Mouse (Mus musculus): Measurements from ENCODE around the gene Mrpl3. TPM values are rescaled to one million over a fixed set of nuclear protein-coding genes. Genes with fewer than 3 reads are reported as not detected.

Gene Mrpl3
- total RNA-seq (2023) = 10 to 100 TPM; 23.2 to 27.3 TPM

GRCm38 (mm10) chr9:105053147-105053557 lies at the start of gene Mrpl3:
Mrpl3 (plus strand) TSS chr9:105053239.

Other genes starting within 250 kb of the Mrpl3 start
- 10 to 100 TPM in 1 of 2 experiments, 1 to 10 TPM in 1; 9.0 to 11.0 TPM for gene Nudt16, start 78.6 kb downstream of the Mrpl3 start, total RNA-seq (2023)
- gene 1700080E11Rik, start 91.9 kb downstream of the Mrpl3 start, total RNA-seq (2023) = not detected

Data from neutrophil, adult 83 days (primary cell).